Mouse (Mus musculus) gastrocnemius, postnatal 36 days (tissue): ENCODE measurements around the gene Nhsl2. TPM values are rescaled to one million over a fixed set of nuclear protein-coding genes. Genes with fewer than 3 reads are reported as not detected.

Source experiments
- DNase-seq, 2 experiments: peaks; one replicate each; pipeline ENCODE4 v3.0.0; 2022
- intact Hi-C: fragments of 180-260 bp; cut with DNase I; formaldehyde crosslinking; loops from one replicate; pipeline ENCODE4 v1.15.1; 2025
- total RNA-seq, 2 experiments: library from RNA; stranded (reverse); gene quantifications; 2 replicates each; pipeline ENCODE4 v1.2.3; 2021

Nhsl2 gene
- total RNA-seq, 2 experiments from 2014 or later, result 1.8 to 3.5 TPM

DNA sequence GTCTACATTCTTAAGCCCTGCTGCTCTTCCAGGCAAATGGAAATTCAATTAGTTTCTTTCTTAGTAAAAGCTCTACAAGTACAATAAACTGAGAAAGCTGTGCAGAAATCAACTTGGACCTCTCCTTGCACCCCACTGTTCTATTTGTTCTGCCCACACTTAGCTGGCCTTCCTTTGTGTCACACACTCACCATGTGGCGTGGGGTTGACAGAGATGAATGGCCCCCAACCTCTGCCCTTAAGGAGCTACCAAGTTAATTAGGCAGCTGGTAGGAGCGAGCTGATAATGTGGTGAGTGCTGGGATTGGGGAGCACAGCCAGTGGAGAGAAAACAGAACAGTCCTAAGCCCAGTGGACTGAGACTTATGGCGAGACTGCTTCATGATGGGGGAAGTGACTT is 127.7 kb downstream of the Nhsl2 start:
- no peak for DNase-seq
- intact Hi-C loops, result no loop called here

DNA sequence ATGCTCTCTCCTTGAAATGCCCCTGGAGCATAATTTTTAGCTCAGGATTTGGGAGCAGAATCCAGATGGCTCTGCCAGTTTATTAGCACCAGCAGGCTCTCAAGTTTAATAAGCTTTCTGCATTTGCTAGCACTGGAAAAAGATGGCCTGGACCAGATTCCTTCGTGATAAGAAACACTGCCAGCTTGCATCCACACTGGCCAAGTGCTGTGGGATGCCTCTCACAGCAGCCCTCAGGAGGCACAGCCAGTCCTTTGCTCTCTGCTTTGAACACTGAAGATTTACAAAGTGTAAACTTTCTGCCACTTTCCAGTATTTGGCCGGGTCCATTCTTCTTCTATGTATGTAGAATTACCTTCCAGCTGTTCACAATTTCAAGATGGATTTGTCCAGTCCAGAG is 129.7 kb downstream of the Nhsl2 start:
- no peak for DNase-seq
- intact Hi-C loops, result no loop called here

DNA sequence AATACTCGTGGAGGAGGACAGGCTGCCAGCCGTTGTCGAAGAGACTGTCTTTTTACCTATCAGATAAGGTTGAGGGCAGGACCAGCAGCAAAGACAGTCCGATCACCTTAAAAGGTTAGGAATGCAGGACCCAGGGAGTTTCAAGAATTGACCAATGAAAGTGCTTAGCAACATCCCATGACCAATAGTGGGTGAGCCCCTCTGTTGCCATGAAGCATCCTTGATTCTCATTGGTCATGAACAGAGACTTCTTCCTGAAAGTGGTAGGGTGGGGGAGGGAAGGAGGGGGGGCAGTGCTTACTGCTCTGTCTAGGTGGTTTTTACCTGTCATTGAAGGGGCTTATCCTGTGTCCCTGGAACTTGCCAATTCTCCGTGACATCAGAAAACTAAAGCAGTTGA is 130.1 kb downstream of the Nhsl2 start:
- intact Hi-C loops, result no loop called here
- no peak for DNase-seq

DNA sequence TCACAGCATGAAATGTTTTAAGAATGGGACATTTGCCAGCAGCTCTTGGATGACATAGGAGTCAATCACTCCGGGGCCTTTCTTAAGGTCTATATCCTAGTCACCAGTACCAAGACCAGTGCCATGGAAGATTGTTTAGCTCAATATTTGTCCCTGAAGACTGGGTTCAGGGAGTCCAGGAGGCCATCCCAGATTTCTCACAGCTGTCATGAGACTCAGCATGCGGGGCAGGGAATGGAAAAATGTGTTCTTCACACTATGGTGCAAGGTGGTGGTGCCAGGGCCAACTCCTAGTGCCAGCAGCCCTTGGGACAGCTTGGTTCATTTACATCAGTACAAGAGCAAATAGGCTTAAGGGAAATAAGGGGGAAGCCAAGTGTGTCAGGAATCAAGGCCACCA is 131.4 kb downstream of the Nhsl2 start:
- DNase-seq, result no peak
- intact Hi-C loops, result no loop called here

DNA sequence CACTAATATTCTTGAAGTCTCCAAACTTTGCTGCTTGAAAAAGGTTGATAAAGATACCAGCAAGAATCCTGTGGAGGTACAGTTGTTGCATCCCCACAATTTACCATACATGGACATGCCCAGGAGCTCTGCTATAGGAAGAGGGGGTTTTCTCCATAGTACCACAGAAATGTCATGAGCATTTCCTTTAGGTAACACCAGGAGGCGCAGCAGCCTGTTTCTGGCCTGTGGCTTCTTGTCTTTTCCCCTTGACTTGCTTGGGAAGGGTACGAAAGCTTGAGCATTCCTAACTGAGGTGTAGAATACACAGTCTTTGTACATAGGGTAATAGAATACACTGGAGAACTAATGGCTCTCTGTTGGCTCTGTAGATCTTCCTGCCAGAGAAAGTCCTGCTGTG is 132.3 kb downstream of the Nhsl2 start:
- intact Hi-C loops, result no loop called here
- DNase-seq, result no peak

DNA sequence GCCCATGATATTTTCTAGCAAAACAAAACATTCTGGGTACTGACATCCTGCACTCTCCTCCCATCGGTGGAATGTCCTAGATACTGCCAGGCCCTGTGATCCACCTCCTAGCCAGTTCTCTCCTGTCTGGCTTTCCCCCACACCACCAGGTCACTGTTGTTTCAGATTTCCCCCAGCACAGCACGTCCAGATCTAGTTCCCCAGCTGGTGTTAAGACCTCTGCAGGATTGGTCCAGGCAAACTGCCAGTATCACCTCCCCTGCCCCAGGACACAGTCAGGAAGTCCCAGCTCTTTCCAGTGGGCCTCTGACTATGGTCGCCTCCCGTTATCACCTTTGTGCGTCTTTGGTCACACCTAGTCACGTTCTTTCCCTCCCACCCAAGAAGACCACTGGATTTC is 134.5 kb downstream of the Nhsl2 start:
- no peak for DNase-seq
- intact Hi-C loops, result no loop called here

DNA sequence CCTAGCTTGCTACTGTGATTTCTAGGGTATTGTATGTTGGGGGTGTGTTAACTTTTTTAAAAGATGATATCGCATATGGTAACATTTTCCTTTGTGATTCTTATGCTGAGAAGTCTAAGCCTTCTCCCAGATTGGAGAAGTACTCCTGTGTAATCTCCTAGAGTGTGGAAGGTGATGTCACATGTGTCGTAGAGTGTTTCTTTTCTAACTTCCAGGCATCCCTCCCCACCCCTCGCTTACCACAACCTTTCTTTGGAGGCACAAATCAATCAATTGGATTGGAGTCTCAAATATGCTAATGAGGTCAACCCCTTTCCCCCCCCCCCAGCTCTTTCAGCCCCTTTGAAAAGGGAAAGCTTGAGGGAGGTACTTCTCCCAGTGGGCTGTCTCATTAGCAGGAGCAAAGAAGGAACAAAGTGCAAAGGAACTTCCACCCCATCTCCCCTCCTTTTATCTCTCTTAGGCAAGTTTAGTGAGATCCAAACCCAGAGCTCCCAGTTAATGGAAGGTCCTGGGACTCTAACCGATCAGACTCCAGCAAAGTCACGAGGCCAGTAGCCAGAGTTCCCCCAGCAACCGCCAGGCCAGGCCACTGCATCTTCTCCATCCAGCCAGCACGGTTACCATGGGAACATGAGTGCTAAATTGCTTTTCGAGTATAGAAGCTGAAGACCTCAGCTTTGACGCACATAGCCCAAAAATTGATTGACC is 137.6 kb downstream of the Nhsl2 start:
- no peak for DNase-seq
- intact Hi-C loops, result no loop called here

DNA sequence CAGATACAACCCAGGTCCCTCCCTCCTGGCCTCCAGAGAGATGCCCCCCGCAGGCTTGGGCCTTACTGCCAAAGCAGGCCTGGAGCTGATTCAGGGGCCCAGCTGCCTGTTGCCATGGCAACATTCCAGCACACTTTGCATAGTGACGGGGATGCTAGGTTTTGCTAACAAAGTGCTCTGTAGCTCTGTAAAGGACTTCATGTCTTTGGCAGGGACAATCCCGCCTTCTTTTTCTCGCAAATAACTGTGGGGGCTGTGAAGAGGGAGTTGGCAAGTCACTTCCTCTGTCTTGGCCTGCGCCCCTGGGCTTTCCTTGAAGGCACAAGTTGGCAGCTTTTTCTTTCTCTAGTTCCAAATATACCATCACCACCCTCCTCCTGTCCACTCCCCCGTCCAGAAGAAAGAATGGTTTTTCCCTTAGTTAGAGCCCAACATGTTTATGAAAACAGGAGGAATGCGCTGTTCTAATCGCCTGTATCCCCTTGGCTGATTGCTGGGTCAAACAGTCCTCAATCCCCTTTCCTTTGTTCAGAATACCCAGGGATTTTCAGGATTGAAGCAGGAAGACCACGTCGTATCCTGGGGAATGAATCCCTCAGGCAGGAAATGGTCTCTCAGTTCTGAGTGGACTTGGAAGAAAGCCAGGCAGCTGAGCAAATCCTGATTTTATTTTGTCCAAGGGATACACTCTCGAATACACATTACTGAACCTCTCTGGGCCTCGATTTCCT is 144.8 kb downstream of the Nhsl2 start:
- intact Hi-C loops, result no loop called here
- DNase-seq, result no peak

DNA sequence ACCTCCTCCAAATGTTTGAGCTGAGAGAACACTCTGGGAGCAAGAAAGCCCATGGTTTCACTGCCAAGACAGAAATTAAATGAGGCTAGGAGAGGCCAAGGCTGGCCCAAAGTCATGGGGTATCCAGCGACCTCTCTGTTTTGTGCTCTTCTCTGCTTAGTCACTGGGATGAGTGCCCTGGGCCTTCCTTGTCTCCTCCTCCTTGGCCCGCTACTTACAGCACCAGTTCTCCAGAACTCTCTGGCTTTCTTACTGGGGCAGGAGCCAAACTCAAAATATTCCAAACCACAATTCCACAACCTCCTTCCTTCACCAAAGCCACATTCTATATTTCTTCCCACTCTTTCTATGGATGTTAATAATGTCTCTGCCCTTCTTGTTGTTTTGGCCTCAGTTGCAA is 147.5 kb downstream of the Nhsl2 start:
- no peak for DNase-seq
- intact Hi-C loops, result no loop called here

DNA sequence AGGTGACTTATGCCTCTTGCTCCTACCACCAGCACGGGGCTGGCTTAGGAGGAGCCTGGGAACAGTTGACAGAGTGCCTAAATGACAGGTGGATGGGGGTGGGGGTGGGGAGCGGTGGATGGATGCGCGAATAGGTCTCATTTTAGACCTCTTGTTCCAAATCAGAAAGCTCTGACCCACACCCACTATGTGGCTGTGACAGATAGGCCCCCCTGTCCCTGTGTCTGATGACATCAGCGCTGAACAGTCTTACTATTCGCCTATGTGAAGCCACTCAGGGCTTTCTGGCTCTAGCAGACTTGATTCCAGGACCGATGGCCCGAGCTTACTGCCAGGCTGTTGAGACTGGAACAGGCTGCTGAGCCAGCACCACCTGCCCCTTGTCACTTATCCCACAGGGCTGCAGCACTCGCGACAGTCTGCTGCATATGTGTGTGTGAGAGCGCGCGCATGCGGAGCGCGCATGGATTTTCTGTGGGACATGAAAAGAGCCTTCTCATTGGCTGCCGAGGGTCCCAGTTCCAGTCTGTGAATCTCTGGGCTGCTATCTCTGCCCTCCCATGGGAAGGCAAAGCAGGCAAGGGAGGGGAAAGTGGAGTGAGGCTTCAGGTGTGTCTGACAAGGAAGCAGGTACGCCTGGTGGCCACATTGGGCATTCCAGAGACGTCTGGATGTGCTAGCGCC is 154.6 kb downstream of the Nhsl2 start:
- DNase-seq, result no peak
- intact Hi-C loops, result no loop called here

DNA sequence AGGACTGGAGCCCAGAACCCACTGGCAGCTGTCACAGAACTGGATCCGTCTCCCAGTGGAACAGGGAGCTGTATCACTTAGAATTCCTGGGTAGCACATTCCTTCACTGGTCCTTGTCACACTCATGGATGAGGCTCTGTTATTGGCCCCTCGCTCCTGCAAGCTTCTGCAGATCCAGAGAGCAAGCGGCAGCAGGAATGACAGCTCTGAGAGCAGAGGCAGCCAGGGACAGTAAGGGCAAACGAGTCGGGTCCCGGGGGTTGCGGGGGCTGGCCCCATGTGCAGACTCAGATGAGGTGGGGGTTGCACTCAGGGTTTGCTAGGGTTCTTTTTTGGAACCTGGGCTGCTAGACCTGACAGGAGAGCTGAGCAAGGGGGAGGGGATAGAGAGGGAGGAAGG is 155.2 kb downstream of the Nhsl2 start:
- intact Hi-C loops, result no loop called here
- no peak for DNase-seq

DNA sequence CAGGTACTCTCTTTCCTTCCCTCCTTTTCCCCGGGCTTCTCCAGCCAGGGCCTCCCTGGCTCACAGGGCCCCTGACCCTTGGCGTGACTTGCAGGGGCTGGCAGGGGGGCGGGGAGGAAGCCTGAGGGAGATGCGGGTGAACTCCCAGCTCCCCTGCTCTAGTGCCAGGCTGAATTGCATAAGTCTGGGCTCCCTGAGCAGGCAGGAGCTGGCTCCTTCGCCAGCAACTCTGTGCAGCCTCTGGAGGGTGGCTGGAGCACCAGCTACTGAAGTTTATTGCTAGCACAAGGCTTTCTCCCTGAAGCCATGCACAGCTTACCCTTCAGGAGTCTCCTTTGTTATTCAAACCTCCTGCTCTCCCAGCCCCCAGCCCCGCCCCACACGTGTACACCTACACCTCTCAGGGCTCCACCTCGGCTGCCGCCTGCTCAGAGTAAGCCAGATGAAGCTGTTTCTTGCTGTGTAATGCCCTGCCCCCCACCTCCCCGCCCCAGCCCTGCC is 156.0 kb downstream of the Nhsl2 start:
- intact Hi-C loops, result no loop called here
- DNase-seq, result no peak

DNA sequence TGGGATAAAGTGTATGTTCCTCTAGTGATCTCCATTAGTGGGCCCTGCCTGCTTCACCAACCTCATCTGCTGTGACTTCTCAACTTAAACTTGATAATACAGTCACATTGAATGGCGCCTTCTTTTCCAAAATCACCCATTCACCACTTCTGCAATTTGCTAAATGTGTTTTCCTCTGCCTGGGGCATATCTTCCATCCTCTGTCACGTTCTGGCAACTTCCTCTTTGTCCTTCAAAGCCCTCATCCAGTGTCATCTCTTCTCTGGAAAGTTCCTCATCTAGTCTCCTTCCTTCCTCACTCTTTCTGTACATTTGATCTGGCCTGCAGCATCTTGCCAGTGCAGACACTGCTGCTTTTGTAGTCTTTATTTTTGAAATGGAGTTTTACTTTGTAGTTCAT is 158.8 kb downstream of the Nhsl2 start:
- DNase-seq, result no peak

DNA sequence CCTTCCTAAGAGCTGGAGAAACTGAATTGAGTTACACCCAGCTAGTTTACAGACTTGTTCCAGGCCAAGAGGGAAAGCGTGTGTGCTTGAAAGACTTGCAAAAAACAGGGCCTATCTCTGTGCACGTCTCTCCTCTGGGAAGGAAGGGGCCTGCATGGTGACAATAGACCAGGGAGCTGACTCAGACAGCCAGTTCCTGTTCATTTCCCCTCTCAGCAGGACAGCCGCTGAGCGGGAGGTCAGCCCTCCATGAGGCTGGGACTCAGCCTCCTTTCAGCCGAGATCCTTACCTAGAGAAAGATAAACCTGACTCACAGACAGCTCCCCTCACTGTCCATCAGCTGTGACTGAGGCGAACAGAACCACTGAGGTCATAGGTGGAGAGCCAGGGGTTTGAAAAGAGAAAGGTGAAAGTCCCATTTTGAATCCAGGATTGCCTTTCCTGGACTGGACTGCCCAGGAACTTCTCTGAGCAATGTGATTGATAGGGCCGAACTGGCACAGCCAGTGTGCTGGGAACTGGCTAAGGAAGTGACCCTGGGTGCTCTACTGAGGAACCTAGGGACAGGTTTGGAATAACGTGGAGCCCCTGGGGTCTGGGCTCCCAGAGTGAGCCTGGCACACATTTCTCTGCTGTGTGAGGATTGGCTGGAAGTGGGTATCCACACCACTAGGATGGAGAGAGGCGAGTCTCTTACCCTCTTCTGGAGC is 168.2 kb downstream of the Nhsl2 start:
- no peak for DNase-seq
- intact Hi-C loops, result no loop called here

More for the DNA sequence above, 158.8 kb downstream of the Nhsl2 start:
- intact Hi-C loops, result no loop called here

DNA sequence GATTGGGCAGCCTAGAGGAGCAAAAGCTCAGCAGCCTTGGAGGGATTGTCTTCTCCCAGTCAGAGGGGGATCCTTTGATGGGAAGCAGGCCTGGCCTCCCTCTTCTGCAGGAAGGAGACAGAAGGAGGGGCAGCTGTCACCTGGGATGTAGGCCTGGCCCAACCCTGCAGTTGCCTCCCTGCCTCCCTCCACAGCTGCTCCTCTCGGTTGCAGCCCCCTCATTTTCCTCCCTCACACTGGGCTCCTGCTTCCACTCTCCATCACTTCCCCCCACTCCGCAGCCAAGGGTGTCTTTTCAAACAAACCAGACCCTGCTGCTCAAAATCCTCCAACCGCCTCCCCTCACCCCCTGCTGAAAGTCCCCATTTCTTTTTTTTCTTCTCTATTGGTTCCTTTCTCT is 169.7 kb downstream of the Nhsl2 start:
- DNase-seq, result no peak
- intact Hi-C loops, result no loop called here

DNA sequence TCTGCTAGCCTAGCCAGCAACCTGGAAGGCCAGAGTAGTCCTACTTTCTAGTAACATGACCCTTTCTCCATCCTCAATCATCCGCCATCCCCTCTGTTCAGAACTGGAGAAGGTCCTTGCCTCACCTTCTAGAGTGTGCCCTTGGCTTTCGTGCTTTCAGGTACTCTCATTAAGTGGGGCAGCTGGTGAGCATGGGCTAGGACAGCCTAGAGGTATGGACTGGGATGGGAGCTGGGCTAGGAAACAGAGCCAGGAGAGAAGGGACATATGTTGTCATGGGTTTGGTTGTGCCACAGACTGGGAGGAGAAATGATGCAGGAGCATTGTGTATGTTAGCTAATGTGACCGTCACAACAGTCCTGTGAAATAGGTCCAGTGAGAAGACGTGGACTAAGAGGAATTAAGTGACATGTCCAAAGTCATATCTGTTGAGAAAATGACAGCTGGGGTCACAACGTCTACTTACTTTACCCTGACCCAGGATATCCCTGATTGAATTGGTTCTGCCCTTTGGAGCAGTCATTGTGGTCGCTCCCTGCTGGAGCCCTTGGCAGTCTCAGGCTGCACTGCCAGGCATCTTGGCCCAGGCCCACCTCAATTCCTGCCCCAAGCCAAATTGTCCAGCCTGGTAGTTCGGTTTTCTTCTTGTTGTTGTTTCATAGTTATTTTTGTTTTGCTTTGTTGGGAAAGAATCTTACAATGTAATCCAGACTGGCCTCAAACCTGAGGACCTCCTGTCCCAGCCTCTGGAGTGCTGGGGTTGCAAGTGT is 170.5 kb downstream of the Nhsl2 start:
- intact Hi-C loops, result no loop called here
- no peak for DNase-seq

DNA sequence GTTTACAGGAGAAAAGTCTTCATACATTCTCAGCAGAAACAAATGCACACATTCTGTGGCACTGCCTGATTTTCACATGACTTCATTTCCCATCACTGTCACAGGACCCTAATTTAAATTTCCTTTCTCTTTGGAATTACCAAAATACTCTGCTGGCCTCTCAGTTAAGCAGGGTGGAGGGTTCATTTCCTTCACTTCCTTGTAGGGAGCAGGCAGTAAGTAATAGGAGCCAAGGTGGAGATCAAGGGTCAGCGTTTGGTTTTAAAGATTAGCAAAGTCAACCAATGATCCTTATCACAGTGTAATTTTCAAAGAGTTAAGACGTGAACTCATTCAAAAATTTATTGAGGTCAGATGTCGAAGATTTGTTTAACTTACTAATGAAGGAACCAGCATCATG is 175.8 kb downstream of the Nhsl2 start:
- intact Hi-C loops, result no loop called here
- DNase-seq, result no peak

DNA sequence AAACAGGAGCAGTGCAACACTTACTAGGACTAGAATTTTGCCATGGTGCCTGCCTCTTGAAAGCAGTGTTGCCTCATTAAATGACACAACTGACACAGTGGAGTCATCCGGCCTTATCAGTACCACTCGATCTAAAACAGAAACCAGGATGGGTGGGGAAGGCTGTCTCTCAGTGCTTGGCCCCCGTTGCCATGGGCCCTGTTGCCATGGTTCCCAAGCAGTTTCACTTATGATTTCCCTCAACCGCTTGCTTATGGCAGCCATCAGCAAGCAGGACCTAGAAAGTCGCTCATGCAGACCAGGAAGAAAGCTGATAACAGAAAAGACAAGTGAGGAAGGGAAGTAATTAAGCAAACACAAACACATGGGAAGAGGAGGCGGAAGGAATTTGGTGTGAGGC is 182.7 kb downstream of the Nhsl2 start:
- no peak for DNase-seq
- intact Hi-C loops, result no loop called here

DNA sequence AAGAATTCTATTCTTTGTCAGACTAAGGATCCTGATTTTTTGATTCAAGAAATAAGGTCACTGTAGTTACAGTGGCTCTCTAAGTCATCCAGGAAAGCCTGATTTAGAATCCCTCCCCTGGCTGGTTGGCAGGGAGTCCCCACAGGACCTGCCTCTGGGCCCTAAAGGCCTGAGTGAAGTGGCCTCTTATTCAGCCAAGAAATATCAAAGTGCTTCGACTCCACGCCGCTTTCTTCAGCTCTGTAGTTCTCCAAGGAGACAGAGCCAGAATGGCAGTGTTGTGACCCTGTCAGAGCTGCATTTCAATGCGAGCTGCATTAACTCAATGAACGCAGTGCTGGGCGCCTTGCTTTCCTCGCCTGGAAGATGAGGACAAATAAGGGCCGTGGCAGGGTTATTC is 183.2 kb downstream of the Nhsl2 start:
- DNase-seq, result no peak
- intact Hi-C loops, result no loop called here

DNA sequence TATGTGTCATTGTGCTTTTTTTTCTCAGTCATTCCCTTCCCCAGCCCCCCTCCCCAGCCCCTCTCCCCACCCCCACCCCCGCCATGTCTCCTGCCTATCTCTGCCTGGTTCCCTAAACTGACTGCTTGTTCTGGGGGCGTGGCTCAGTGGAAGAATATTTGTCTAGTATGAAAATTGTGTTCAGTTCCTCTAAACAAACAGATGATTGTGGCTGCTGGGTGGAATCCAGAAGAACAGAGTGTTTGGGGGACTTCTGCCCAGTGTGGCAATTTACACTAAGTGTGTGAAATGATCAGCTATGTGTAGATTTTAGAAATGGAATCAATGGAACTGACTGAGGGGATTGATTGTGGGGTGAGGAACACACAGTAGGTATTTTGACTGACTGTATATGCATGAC is 184.4 kb downstream of the Nhsl2 start:
- no peak for DNase-seq
- intact Hi-C loops, result no loop called here
